27 mouse cellular contexts compared by ENCODE assay signal in genomic region chr15:93404849-93405248, GRCm38 (mm10).
"Had no signal": no experiment of that assay in that cellular context is flagged by ENCODE, and none has a peak within 500 bp of the region (broad histone marks: within the 10 kb centered on the region; RNA-seq: fewer than 3 reads in every experiment).

No protein-coding gene starts in this region.

- ATAC-seq: hindbrain, embryonic 16.5 days; intestine, postnatal 0 days had no signal

- H3K36me3 ChIP-seq: heart, embryonic 15.5 days; hindbrain, embryonic 12.5 days had no signal

- H3K4me2 ChIP-seq: heart, embryonic 11.5 days; heart, embryonic 13.5 days; heart, embryonic 15.5 days; hindbrain, embryonic 12.5 days; hindbrain, embryonic 14.5 days; limb, embryonic 12.5 days; liver, embryonic 11.5 days; liver, embryonic 13.5 days; liver, embryonic 15.5 days had no signal

- H3K27me3 ChIP-seq: heart, embryonic 13.5 days; heart, embryonic 15.5 days; hindbrain, embryonic 12.5 days; limb, embryonic 12.5 days; liver, embryonic 13.5 days; liver, embryonic 15.5 days had no signal

- H3K27ac ChIP-seq: gastrocnemius, adult 2 months; heart, adult 2 months; heart, embryonic 13.5 days; heart, embryonic 15.5 days; hindbrain, embryonic 10.5 days; hindbrain, embryonic 12.5 days; hindbrain, embryonic 14.5 days; layer of hippocampus, adult 2 months; left cerebral cortex, adult 2 months; limb, embryonic 10.5 days; limb, embryonic 12.5 days; liver, embryonic 13.5 days; liver, embryonic 15.5 days had no signal

- H3K9ac ChIP-seq: heart, embryonic 13.5 days; heart, embryonic 15.5 days; hindbrain, embryonic 12.5 days; hindbrain, embryonic 14.5 days; limb, embryonic 12.5 days; liver, embryonic 13.5 days; liver, embryonic 15.5 days had no signal

- H3K4me3 ChIP-seq: gastrocnemius, adult 2 months; heart, adult 2 months; heart, embryonic 13.5 days; heart, embryonic 15.5 days; hindbrain, embryonic 10.5 days; hindbrain, embryonic 12.5 days; layer of hippocampus, adult 2 months; left cerebral cortex, adult 2 months; limb, embryonic 10.5 days; limb, embryonic 12.5 days; liver, embryonic 13.5 days; liver, embryonic 15.5 days had no signal

- DNase-seq: gastrocnemius, adult 2 months; gastrocnemius, postnatal 14 days; gastrocnemius, postnatal 36 days; heart, adult 2 months; heart, postnatal 14 days; heart, postnatal 36 days; kidney, adult 18-20 months; kidney, adult 8-10 months; kidney, postnatal 10 days; kidney, postnatal 25 days; kidney, postnatal 4 days; liver; liver, embryonic 13.5 days had no signal

- H3K9me3 ChIP-seq: heart, embryonic 13.5 days; heart, embryonic 15.5 days; hindbrain, embryonic 10.5 days; hindbrain, embryonic 12.5 days; limb, embryonic 10.5 days; limb, embryonic 12.5 days; liver, embryonic 13.5 days; liver, embryonic 15.5 days had no signal
